Mouse (Mus musculus) testis, adult 2 months (tissue): ENCODE data around the gene Shank2.

Experiments
- CTCF ChIP-seq: fragments of 200-500 bp; IDR thresholded peaks from 2 replicates; pipeline ENCODE4 v1.5.1; 2012; ENCODE audit warnings: low read depth, mild to moderate bottlenecking, inconsistent platforms, low read length, moderate library complexity; ENCODE audit not compliant: control insufficient read depth, insufficient read depth, insufficient replicate concordance
- POLR2A ChIP-seq: fragments of 200-500 bp; IDR thresholded peaks from 2 replicates; pipeline ENCODE4 v1.6.1; 2012; ENCODE audit warnings: low read depth, mild to moderate bottlenecking, inconsistent platforms, low read length, moderate library complexity; ENCODE audit not compliant: control insufficient read depth

- no peak for TF ChIP-seq CTCF
- no peak for TF ChIP-seq POLR2A
Measured at GRCm38 (mm10) chr7:144108141-144108540, 106.4 kb downstream of the Shank2 start.
